Mouse (Mus musculus): ENCODE measurements around the gene Dner. TPM values are rescaled to one million over a fixed set of nuclear protein-coding genes. Genes with fewer than 3 reads are reported as not detected.

Gene Dner
- polyA plus RNA-seq, 1 experiment from 2014 or later, result 244 TPM

- Histone ChIP-seq H3K9me3 (ENCODE audit: control insufficient read depth, low read length) (no peaks in the 10 kb centered on the region), H3K4me3 (replicated peaks; ENCODE audit: low read depth, low read length) (no peak overlapping the region), H3K4me1 (ENCODE audit: control insufficient read depth, insufficient read depth, low read length) (no peaks in the 10 kb centered on the region), H3K36me3 (ENCODE audit: control insufficient read depth, insufficient read depth, low read length) (0 out of 2 replicates have a peak, but pooled peaks cover 11% of the 10 kb centered on the region), H3K27ac (replicated peaks; ENCODE audit: low read depth, low read length) (no peak overlapping the region), H3K4me2 (ENCODE audit: low read length) (no peak overlapping the region), H3K9ac (replicated peaks; ENCODE audit: low read length) (no peak overlapping the region), H3K27me3 (ENCODE audit: control insufficient read depth, insufficient read depth, low read length) (no peaks in the 10 kb centered on the region)
- WGBS, result 59% methylated on average over 4 of the region's 4 CpGs
- no peak for DNase-seq
- no peak for ATAC-seq (ENCODE audit: low FRiP score, low TSS enrichment)
Observed at GRCm38 (mm10) chr1:84536069-84536468, 160.0 kb downstream of the Dner start.

GRCm38 (mm10) chr1:84525514-84525913, 170.5 kb downstream of the Dner start:
- Histone ChIP-seq H3K27me3 (ENCODE audit: control insufficient read depth, insufficient read depth, low read length) (no peaks in the 10 kb centered on the region), H3K9me3 (ENCODE audit: control insufficient read depth, low read length) (no peaks in the 10 kb centered on the region), H3K4me1 (ENCODE audit: control insufficient read depth, insufficient read depth, low read length) (no peaks in the 10 kb centered on the region), H3K4me3 (replicated peaks; ENCODE audit: low read depth, low read length) (no peak overlapping the region), H3K4me2 (ENCODE audit: low read length) (no peak overlapping the region), H3K36me3 (ENCODE audit: control insufficient read depth, insufficient read depth, low read length) (no peaks in the 10 kb centered on the region; the same call in 1 of the 2 replicates), H3K9ac (replicated peaks; ENCODE audit: low read length) (no peak overlapping the region), H3K27ac (replicated peaks; ENCODE audit: low read depth, low read length) (no peak overlapping the region)
- WGBS, result 89% methylated on average over 3 of the region's 3 CpGs
- DNase-seq, result no peak
- no peak for ATAC-seq (ENCODE audit: low FRiP score, low TSS enrichment)

- H3K4me1 ChIP-seq (ENCODE audit: control insufficient read depth, insufficient read depth, low read length), result no peaks in the 10 kb centered on the region
- H3K9me3 ChIP-seq (ENCODE audit: control insufficient read depth, low read length), result no peaks in the 10 kb centered on the region
- no peaks in the 10 kb centered on the region for H3K27me3 ChIP-seq (ENCODE audit: control insufficient read depth, insufficient read depth, low read length)
- H3K4me2 ChIP-seq (ENCODE audit: low read length), result no peak overlapping the region
- no peak overlapping the region for H3K27ac ChIP-seq (replicated peaks; ENCODE audit: low read depth, low read length)
- DNase-seq, result no peak
- ATAC-seq (ENCODE audit: low FRiP score, low TSS enrichment), result no peak
- WGBS, result 84% methylated on average over 4 of the region's 4 CpGs
- H3K36me3 ChIP-seq (ENCODE audit: control insufficient read depth, insufficient read depth, low read length), result no peaks in the 10 kb centered on the region; the same call in 1 of the 2 replicates
- H3K9ac ChIP-seq (replicated peaks; ENCODE audit: low read length), result no peak overlapping the region
- no peak overlapping the region for H3K4me3 ChIP-seq (replicated peaks; ENCODE audit: low read depth, low read length)
Observed at GRCm38 (mm10) chr1:84524413-84524812, 171.6 kb downstream of the Dner start.

- Histone ChIP-seq H3K36me3 (ENCODE audit: control insufficient read depth, insufficient read depth, low read length) (no peaks in the 10 kb centered on the region; the same call in 1 of the 2 replicates), H3K27ac (replicated peaks; ENCODE audit: low read depth, low read length) (no peak overlapping the region), H3K27me3 (ENCODE audit: control insufficient read depth, insufficient read depth, low read length) (no peaks in the 10 kb centered on the region), H3K4me3 (replicated peaks; ENCODE audit: low read depth, low read length) (no peak overlapping the region), H3K4me2 (ENCODE audit: low read length) (no peak overlapping the region), H3K9ac (replicated peaks; ENCODE audit: low read length) (no peak overlapping the region), H3K9me3 (ENCODE audit: control insufficient read depth, low read length) (no peaks in the 10 kb centered on the region), H3K4me1 (ENCODE audit: control insufficient read depth, insufficient read depth, low read length) (no peaks in the 10 kb centered on the region)
- DNase-seq (no peak), ATAC-seq (ENCODE audit: low FRiP score, low TSS enrichment) (no peak)
- 77% methylated on average over 4 of the region's 4 CpGs for WGBS
Observed at GRCm38 (mm10) chr1:84522963-84523280, 173.1 kb downstream of the Dner start.

- H3K4me1 ChIP-seq (ENCODE audit: control insufficient read depth, insufficient read depth, low read length), result no peaks in the 10 kb centered on the region
- WGBS, result 93% methylated on average over 4 of the region's 4 CpGs
- H3K9me3 ChIP-seq (ENCODE audit: control insufficient read depth, low read length), result no peaks in the 10 kb centered on the region
- no peak overlapping the region for H3K4me3 ChIP-seq (replicated peaks; ENCODE audit: low read depth, low read length)
- H3K36me3 ChIP-seq (ENCODE audit: control insufficient read depth, insufficient read depth, low read length), result no peaks in the 10 kb centered on the region; the same call in 1 of the 2 replicates
- H3K9ac ChIP-seq (replicated peaks; ENCODE audit: low read length), result no peak overlapping the region
- ATAC-seq (ENCODE audit: low FRiP score, low TSS enrichment), result no peak
- no peaks in the 10 kb centered on the region for H3K27me3 ChIP-seq (ENCODE audit: control insufficient read depth, insufficient read depth, low read length)
- no peak for DNase-seq
- H3K4me2 ChIP-seq (ENCODE audit: low read length), result no peak overlapping the region
- H3K27ac ChIP-seq (replicated peaks; ENCODE audit: low read depth, low read length), result no peak overlapping the region
Observed at GRCm38 (mm10) chr1:84522256-84522962, 173.6 kb downstream of the Dner start.

- ATAC-seq (ENCODE audit: low FRiP score, low TSS enrichment) (no peak), DNase-seq (no peak)
- Histone ChIP-seq H3K27me3 (ENCODE audit: control insufficient read depth, insufficient read depth, low read length) (no peaks in the 10 kb centered on the region), H3K27ac (replicated peaks; ENCODE audit: low read depth, low read length) (no peak overlapping the region), H3K36me3 (ENCODE audit: control insufficient read depth, insufficient read depth, low read length) (no peaks in the 10 kb centered on the region), H3K4me3 (replicated peaks; ENCODE audit: low read depth, low read length) (no peak overlapping the region), H3K4me1 (ENCODE audit: control insufficient read depth, insufficient read depth, low read length) (no peaks in the 10 kb centered on the region), H3K9me3 (ENCODE audit: control insufficient read depth, low read length) (no peaks in the 10 kb centered on the region), H3K4me2 (ENCODE audit: low read length) (no peak overlapping the region), H3K9ac (replicated peaks; ENCODE audit: low read length) (no peak overlapping the region)
- WGBS, result 71% methylated on average over 4 of the region's 4 CpGs
Observed at GRCm38 (mm10) chr1:84518347-84518746, 177.7 kb downstream of the Dner start.

- no peak for DNase-seq
- H3K9me3 ChIP-seq (ENCODE audit: control insufficient read depth, low read length), result no peaks in the 10 kb centered on the region
Observed at GRCm38 (mm10) chr1:84513201-84513600, 182.8 kb downstream of the Dner start.

GRCm38 (mm10) chr1:84508510-84508909, 187.5 kb downstream of the Dner start:
- no peaks in the 10 kb centered on the region for H3K36me3 ChIP-seq (ENCODE audit: control insufficient read depth, insufficient read depth, low read length)
- DNase-seq, result no peak
- H3K4me1 ChIP-seq (ENCODE audit: control insufficient read depth, insufficient read depth, low read length), result 0 out of 2 replicates have a peak, but pooled peaks cover 2% of the 10 kb centered on the region
- no peaks in the 10 kb centered on the region for H3K27me3 ChIP-seq (ENCODE audit: control insufficient read depth, insufficient read depth, low read length)
- H3K9ac ChIP-seq (replicated peaks; ENCODE audit: low read length), result no peak overlapping the region
- no peak overlapping the region for H3K27ac ChIP-seq (replicated peaks; ENCODE audit: low read depth, low read length)
- no peak for ATAC-seq (ENCODE audit: low FRiP score, low TSS enrichment)
- no peaks in the 10 kb centered on the region for H3K9me3 ChIP-seq (ENCODE audit: control insufficient read depth, low read length)
- 86% methylated on average over 1 of the region's 1 CpGs for WGBS
- H3K4me3 ChIP-seq (replicated peaks; ENCODE audit: low read depth, low read length), result no peak overlapping the region
- H3K4me2 ChIP-seq (ENCODE audit: low read length), result no peak overlapping the region

More at GRCm38 (mm10) chr1:84513201-84513600, 182.8 kb downstream of the Dner start:
- H3K4me3 ChIP-seq (replicated peaks; ENCODE audit: low read depth, low read length), result no peak overlapping the region
- no peaks in the 10 kb centered on the region for H3K4me1 ChIP-seq (ENCODE audit: control insufficient read depth, insufficient read depth, low read length)
- no peak for ATAC-seq (ENCODE audit: low FRiP score, low TSS enrichment)
- no peak overlapping the region for H3K27ac ChIP-seq (replicated peaks; ENCODE audit: low read depth, low read length)
- H3K27me3 ChIP-seq (ENCODE audit: control insufficient read depth, insufficient read depth, low read length), result no peaks in the 10 kb centered on the region
- no peak overlapping the region for H3K4me2 ChIP-seq (ENCODE audit: low read length)
- H3K36me3 ChIP-seq (ENCODE audit: control insufficient read depth, insufficient read depth, low read length), result no peaks in the 10 kb centered on the region
- 54% methylated on average over 3 of the region's 3 CpGs for WGBS
- no peak overlapping the region for H3K9ac ChIP-seq (replicated peaks; ENCODE audit: low read length)

- Histone ChIP-seq H3K4me2 (ENCODE audit: low read length) (no peak overlapping the region), H3K4me3 (replicated peaks; ENCODE audit: low read depth, low read length) (no peak overlapping the region), H3K9me3 (ENCODE audit: control insufficient read depth, low read length) (no peaks in the 10 kb centered on the region), H3K36me3 (ENCODE audit: control insufficient read depth, insufficient read depth, low read length) (no peaks in the 10 kb centered on the region), H3K27me3 (ENCODE audit: control insufficient read depth, insufficient read depth, low read length) (no peaks in the 10 kb centered on the region), H3K27ac (replicated peaks; ENCODE audit: low read depth, low read length) (0 out of 2 replicates have a peak overlapping the region, but pooled peaks have one; percentile 13), H3K9ac (replicated peaks; ENCODE audit: low read length) (no peak overlapping the region), H3K4me1 (ENCODE audit: control insufficient read depth, insufficient read depth, low read length) (0 out of 2 replicates have a peak, but pooled peaks cover 2% of the 10 kb centered on the region)
- DNase-seq, result no peak
- ATAC-seq (ENCODE audit: low FRiP score, low TSS enrichment), result no peak
Observed at GRCm38 (mm10) chr1:84507568-84507967, 188.5 kb downstream of the Dner start.
